Mouse (Mus musculus) kidney, embryonic 16.5 days (tissue): ENCODE measurements around the gene Rrp1b. TPM values are rescaled to one million over a fixed set of nuclear protein-coding genes. Genes with fewer than 3 reads are reported as not detected.
"Not testable (repeated sequence)": the region's sequence is repeated elsewhere in the genome, so short reads cannot be mapped to it uniquely, and the experiment has no call there.

ENCODE experiments used
- ATAC-seq: fragments of 200-750 bp; cut with Nextera tagmentation; 2 replicates; pipeline ENCODE4 v1.8.0; 2017; ENCODE audit warnings: moderate TSS enrichment; ENCODE audit not compliant: low FRiP score, low TSS enrichment
- H3K27ac ChIP-seq: fragments of 300-500 bp; sonication (generic); 2 replicates; pipeline ENCODE4 v1.5.1; 2014; ENCODE audit warnings: low read length
- H3K27me3 ChIP-seq: fragments of 300-500 bp; sonication (generic); 2 replicates; pipeline ENCODE4 v1.6.1; 2014; ENCODE audit warnings: low read length, control low read depth, mixed read lengths; ENCODE audit not compliant: insufficient read depth
- H3K36me3 ChIP-seq: fragments of 300-500 bp; sonication (generic); 2 replicates; pipeline ENCODE4 v1.6.1; 2014; ENCODE audit warnings: low read length, control low read depth, mixed read lengths; ENCODE audit not compliant: insufficient read depth
- H3K4me1 ChIP-seq: fragments of 300-500 bp; sonication (generic); 2 replicates; pipeline ENCODE4 v1.6.1; 2014; ENCODE audit warnings: low read length, control low read depth, mixed read lengths; ENCODE audit not compliant: insufficient read depth
- H3K4me2 ChIP-seq: fragments of 300-500 bp; sonication (generic); replicated peaks from 2 replicates; pipeline ENCODE4 v1.6.1; 2014; ENCODE audit warnings: low read depth, low read length
- H3K4me3 ChIP-seq: fragments of 300-500 bp; sonication (generic); 2 replicates; pipeline ENCODE4 v1.5.1; 2014; ENCODE audit warnings: mild to moderate bottlenecking, low read length
- H3K9ac ChIP-seq: fragments of 300-500 bp; sonication (generic); replicated peaks from 2 replicates; pipeline ENCODE4 v1.6.1; 2014; ENCODE audit warnings: low read length
- H3K9me3 ChIP-seq: fragments of 300-500 bp; sonication (generic); 2 replicates; pipeline ENCODE4 v1.6.1; 2016; ENCODE audit warnings: low read length, control low read depth
- WGBS: fragments of 180-500 bp; shearing (Covaris S2); extraction: QIAGEN DNeasy Blood & Tissue Kit; methylation state at CpG from one replicate; pipeline ENCODE4 v1.1.7; 2014; 5-methylcytosine and 5-hydroxymethylcytosine counted together
- polyA plus RNA-seq: library from polyadenylated mRNA; unstranded; fragments of >200 nt; fragmentation: Nextera tagmentation; extraction: Ambion mirVana; gene quantifications from 2 replicates; pipeline ENCODE4 v1.2.1, GENCODE M21; 2015

Rrp1b gene
- polyA plus RNA-seq, 1 experiment from 2014 or later: 51.4 TPM

- H3K4me3 ChIP-seq: no peak overlapping the region
- H3K9ac ChIP-seq: no peak overlapping the region
- H3K27ac ChIP-seq: no peak overlapping the region
- no peak overlapping the region for H3K4me2 ChIP-seq
- no peaks in the 10 kb centered on the region for H3K9me3 ChIP-seq
- WGBS: 78% methylated on average over 6 of the region's 6 CpGs
- H3K27me3 ChIP-seq: no peaks in the 10 kb centered on the region
- no peak for ATAC-seq
- peaks cover 81% of the 10 kb centered on the region for H3K36me3 ChIP-seq
- no peaks in the 10 kb centered on the region for H3K4me1 ChIP-seq
Measured at GRCm38 (mm10) chr17:32050609-32051008, 14.7 kb downstream of the Rrp1b start.

GRCm38 (mm10) chr17:32052237-32053080 is 16.6 kb downstream of the Rrp1b start:
- H3K9me3 ChIP-seq: no peaks in the 10 kb centered on the region
- H3K4me2 ChIP-seq: no peak overlapping the region
- no peak overlapping the region for H3K4me3 ChIP-seq
- 70% methylated on average over 5 of the region's 5 CpGs for WGBS
- no peaks in the 10 kb centered on the region for H3K27me3 ChIP-seq
- peaks cover 83% of the 10 kb centered on the region for H3K36me3 ChIP-seq
- no peak overlapping the region for H3K9ac ChIP-seq
- no peaks in the 10 kb centered on the region for H3K4me1 ChIP-seq
- no peak overlapping the region for H3K27ac ChIP-seq
- no peak for ATAC-seq

DNA sequence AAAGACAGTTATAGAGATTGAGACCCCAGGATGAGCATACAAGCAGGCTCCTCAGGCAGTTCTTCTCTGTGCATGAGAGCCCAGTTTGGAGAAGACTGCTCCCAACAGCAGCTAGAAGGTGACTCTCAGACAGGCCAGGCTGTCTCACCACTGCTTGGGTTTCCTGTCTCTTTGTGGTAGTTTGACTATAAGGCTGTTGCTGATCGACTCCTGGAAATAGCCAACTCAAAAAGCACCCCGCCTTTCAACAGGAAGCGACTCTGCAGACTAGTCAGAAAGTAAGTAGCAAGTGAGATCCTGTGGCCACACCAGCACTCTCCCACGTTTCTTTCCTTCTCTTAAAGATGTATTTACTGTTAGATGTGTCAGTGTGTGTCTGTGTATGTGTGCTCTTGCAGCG is 17.8 kb downstream of the Rrp1b start:
- 84% methylated on average over 5 of the region's 5 CpGs for WGBS
- H3K27me3 ChIP-seq: no peaks in the 10 kb centered on the region
- peaks cover 85% of the 10 kb centered on the region for H3K36me3 ChIP-seq
- no peaks in the 10 kb centered on the region for H3K9me3 ChIP-seq
- no peaks in the 10 kb centered on the region for H3K4me1 ChIP-seq
- no peak overlapping the region for H3K27ac ChIP-seq
- no peak overlapping the region for H3K9ac ChIP-seq
- ATAC-seq: no peak
- H3K4me2 ChIP-seq: no peak overlapping the region
- no peak overlapping the region for H3K4me3 ChIP-seq

GRCm38 (mm10) chr17:32057843-32058242 is 21.9 kb downstream of the Rrp1b start:
- no peaks in the 10 kb centered on the region for H3K27me3 ChIP-seq
- no peaks in the 10 kb centered on the region for H3K4me1 ChIP-seq
- no peak overlapping the region for H3K4me2 ChIP-seq
- no peaks in the 10 kb centered on the region for H3K9me3 ChIP-seq
- no peak overlapping the region for H3K9ac ChIP-seq
- ATAC-seq: no peak
- H3K4me3 ChIP-seq: no peak overlapping the region
- H3K27ac ChIP-seq: no peak overlapping the region
- peaks cover 90% of the 10 kb centered on the region for H3K36me3 ChIP-seq
- WGBS: 91% methylated on average over 2 of the region's 2 CpGs

GRCm38 (mm10) chr17:32059084-32059483 is 23.2 kb downstream of the Rrp1b start:
- no peak overlapping the region for H3K9ac ChIP-seq
- H3K4me2 ChIP-seq: no peak overlapping the region
- no peaks in the 10 kb centered on the region for H3K9me3 ChIP-seq
- peaks cover 80% of the 10 kb centered on the region for H3K36me3 ChIP-seq
- no peak overlapping the region for H3K27ac ChIP-seq
- no peaks in the 10 kb centered on the region for H3K27me3 ChIP-seq
- no peak for ATAC-seq
- no peak overlapping the region for H3K4me3 ChIP-seq
- 95% methylated on average over 2 of the region's 2 CpGs for WGBS
- H3K4me1 ChIP-seq: no peaks in the 10 kb centered on the region

GRCm38 (mm10) chr17:32061219-32061618 is 25.3 kb downstream of the Rrp1b start:
- Histone ChIP-seq H3K27me3 (no peaks in the 10 kb centered on the region), H3K4me3 (no peak overlapping the region), H3K27ac (no peak overlapping the region), H3K36me3 (peaks cover 59% of the 10 kb centered on the region), H3K4me2 (no peak overlapping the region), H3K9ac (no peak overlapping the region), H3K9me3 (no peaks in the 10 kb centered on the region), H3K4me1 (no peaks in the 10 kb centered on the region)
- ATAC-seq: no peak
- 96% methylated on average over 14 of the region's 14 CpGs for WGBS

DNA sequence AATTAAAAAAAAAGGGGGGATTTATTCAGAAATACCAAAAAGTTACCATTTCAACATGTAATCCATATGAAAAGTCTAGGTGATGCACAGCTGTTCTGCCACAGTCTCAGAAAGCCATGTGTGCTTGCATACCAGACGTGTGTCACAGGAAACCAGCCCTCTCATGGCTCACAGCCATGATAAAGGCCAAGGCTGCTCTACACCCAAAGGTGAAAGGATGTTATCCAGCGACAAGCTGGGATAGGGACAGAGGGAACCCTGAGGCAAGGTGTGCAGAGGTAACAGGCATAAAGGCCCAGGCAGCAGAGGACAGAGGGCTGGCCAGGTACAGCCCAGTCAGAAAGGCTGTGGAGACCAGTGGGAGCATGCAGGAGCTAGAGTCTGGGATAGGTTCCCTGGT is 27.8 kb downstream of the Rrp1b start:
- no peak overlapping the region for H3K9ac ChIP-seq
- H3K36me3 ChIP-seq: peaks cover 36% of the 10 kb centered on the region
- H3K4me2 ChIP-seq: no peak overlapping the region
- H3K9me3 ChIP-seq: no peaks in the 10 kb centered on the region
- H3K4me3 ChIP-seq: no peak overlapping the region
- no peak overlapping the region for H3K27ac ChIP-seq
- H3K27me3 ChIP-seq: no peaks in the 10 kb centered on the region
- 63% methylated on average over 2 of the region's 2 CpGs for WGBS
- no peaks in the 10 kb centered on the region for H3K4me1 ChIP-seq
- no peak for ATAC-seq

DNA sequence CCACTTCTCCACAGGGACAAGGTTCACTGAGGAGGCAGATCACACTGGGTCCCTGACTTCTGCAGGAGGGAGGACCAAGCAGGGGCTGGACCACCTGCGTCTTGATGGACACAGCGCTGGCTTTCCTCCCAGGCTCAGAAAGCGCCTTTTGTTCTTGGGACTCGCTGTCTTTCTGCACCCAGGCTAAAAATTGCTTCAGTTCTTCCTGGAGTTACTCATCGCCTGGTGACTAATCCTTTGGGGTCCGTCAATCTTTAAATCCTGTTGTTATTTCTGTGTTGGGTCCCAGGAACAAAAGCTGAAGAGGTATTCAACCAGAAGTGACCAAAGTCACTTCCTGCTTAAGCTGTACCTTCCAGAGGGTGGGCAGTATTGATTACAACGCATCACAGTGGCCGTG is 28.9 kb downstream of the Rrp1b start:
- not testable (repeated sequence) for H3K4me3 ChIP-seq, H3K9me3 ChIP-seq, H3K27ac ChIP-seq, H3K9ac ChIP-seq, ATAC-seq, H3K4me1 ChIP-seq, H3K27me3 ChIP-seq, H3K4me2 ChIP-seq
- 73% methylated on average over 8 of the region's 8 CpGs for WGBS
- H3K36me3 ChIP-seq: peaks cover 26% of the 10 kb centered on the region

GRCm38 (mm10) chr17:32067541-32067940 is 31.6 kb downstream of the Rrp1b start:
- Histone ChIP-seq H3K9me3 (no peaks in the 10 kb centered on the region), H3K9ac (no peak overlapping the region), H3K36me3 (no peaks in the 10 kb centered on the region), H3K4me2 (no peak overlapping the region), H3K27ac (no peak overlapping the region), H3K4me3 (no peak overlapping the region), H3K27me3 (no peaks in the 10 kb centered on the region), H3K4me1 (no peaks in the 10 kb centered on the region)
- whole genome bisulfite sequencing: 60% methylated on average over 9 of the region's 9 CpGs
- ATAC-seq: no peak

DNA sequence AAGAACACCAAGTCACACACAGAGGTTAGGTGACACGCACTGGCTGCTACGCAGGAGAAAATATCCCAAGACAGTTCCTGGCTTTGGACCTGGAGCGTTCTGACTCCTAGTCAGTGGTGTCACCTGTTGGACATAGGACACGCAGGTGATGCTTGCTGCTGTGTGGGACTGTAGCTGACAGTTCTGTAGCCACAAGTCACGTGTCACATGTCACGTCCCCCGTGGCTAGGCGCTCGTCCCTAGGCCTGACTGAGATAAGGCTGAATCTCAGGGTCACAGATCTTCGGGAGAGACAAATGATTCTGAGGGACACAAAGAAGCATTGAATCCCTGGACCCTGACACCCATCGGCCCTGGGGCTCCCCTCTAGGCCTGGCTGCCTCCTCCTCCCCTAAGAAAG is 32.5 kb downstream of the Rrp1b start:
- no peak for ATAC-seq
- H3K27me3 ChIP-seq: no peaks in the 10 kb centered on the region
- no peak overlapping the region for H3K27ac ChIP-seq
- H3K4me1 ChIP-seq: no peaks in the 10 kb centered on the region
- H3K4me3 ChIP-seq: no peak overlapping the region
- no peak overlapping the region for H3K4me2 ChIP-seq
- no peaks in the 10 kb centered on the region for H3K36me3 ChIP-seq
- H3K9me3 ChIP-seq: no peaks in the 10 kb centered on the region
- H3K9ac ChIP-seq: no peak overlapping the region
- WGBS: 82% methylated on average over 11 of the region's 11 CpGs
